Mouse (Mus musculus): ENCODE measurements around the gene Prune1. TPM values are rescaled to one million over a fixed set of nuclear protein-coding genes. Genes with fewer than 3 reads are reported as not detected.
A peak's percentile ranks its signal among the peaks of the same experiment; 100 is the strongest.
"Not testable (repeated sequence)": the region's sequence is repeated elsewhere in the genome, so short reads cannot be mapped to it uniquely, and the experiment has no call there.

Prune1 gene
- total and polyA plus RNA-seq, 3 experiments, result 28.5 to 51.8 TPM; not detected in 1

GRCm38 (mm10) chr3:95216655-95217254 is 65.1 kb downstream of the Prune1 start:
- Histone ChIP-seq H3K27ac (ENCODE audit: control insufficient read depth, low read depth, low read length) (peak overlapping the region; percentile 65), H3K4me3 (ENCODE audit: control insufficient read depth in 1 of 2, insufficient read depth in 1 of 2, low read depth in 2 of 2, low read length in 2 of 2) (peak overlapping the region; percentile 41 to 74), H3K9me3 (replicated peaks; ENCODE audit: insufficient read depth, low read length) (no peaks in the 10 kb centered on the region), H3K27me3 (ENCODE audit: control insufficient read depth in 1 of 2, insufficient read depth in 2 of 2, low read length in 2 of 2) (no peaks in the 10 kb centered on the region), H3K4me1 (ENCODE audit: control insufficient read depth in 1 of 2, insufficient read depth in 2 of 2, low read length in 2 of 2) (peaks cover 8 to 14% of the 10 kb centered on the region in 2 experiments), H3K79me2 (ENCODE audit: control insufficient read depth, insufficient read depth, low read length, poor library complexity) (peaks cover 25% of the 10 kb centered on the region), H3K9ac (ENCODE audit: control insufficient read depth, low read depth, low read length, poor library complexity, severe bottlenecking) (peak overlapping the region; percentile 82), H3K36me3 (ENCODE audit: control insufficient read depth in 1 of 2, insufficient read depth in 2 of 2, low read length in 2 of 2) (peaks cover 6 to 25% of the 10 kb centered on the region in 2 experiments)
- peak; percentile 55 for DNase-seq (ENCODE audit: low read depth, low spot score)
- TF ChIP-seq JUND (IDR thresholded peaks at IDR 0.05; ENCODE audit: low read depth, low read length) (no peak), USF1 (IDR thresholded peaks at IDR 0.05; ENCODE audit: low read depth, low read length) (no peak), SIN3A (IDR thresholded peaks at IDR 0.05; ENCODE audit: low read length) (no peak), EP300 (IDR thresholded peaks at IDR 0.05; ENCODE audit: low read depth in 1 of 2, low read length in 2 of 2) (no peak), CHD1 (IDR thresholded peaks at IDR 0.05; ENCODE audit: low read depth, low read length) (no peak), MYC (IDR thresholded peaks at IDR 0.05; ENCODE audit: low read depth, low read length) (no peak)

- Histone ChIP-seq H3K9me3 (replicated peaks; ENCODE audit: insufficient read depth, low read length) (no peaks in the 10 kb centered on the region), H3K27ac (ENCODE audit: control insufficient read depth, low read depth, low read length) (no peak overlapping the region), H3K79me2 (ENCODE audit: control insufficient read depth, insufficient read depth, low read length, poor library complexity) (peaks cover 32% of the 10 kb centered on the region), H3K4me3 (ENCODE audit: control insufficient read depth in 1 of 2, insufficient read depth in 1 of 2, low read depth in 2 of 2, low read length in 2 of 2) (no peak overlapping the region), H3K27me3 (ENCODE audit: control insufficient read depth in 1 of 2, insufficient read depth in 2 of 2, low read length in 2 of 2) (no peaks in the 10 kb centered on the region), H3K9ac (ENCODE audit: control insufficient read depth, low read depth, low read length, poor library complexity, severe bottlenecking) (no peak overlapping the region), H3K36me3 (ENCODE audit: control insufficient read depth in 1 of 2, insufficient read depth in 2 of 2, low read length in 2 of 2) (peaks cover 20 to 23% of the 10 kb centered on the region in 2 experiments), H3K4me1 (ENCODE audit: control insufficient read depth in 1 of 2, insufficient read depth in 2 of 2, low read length in 2 of 2) (peaks cover 3 to 12% of the 10 kb centered on the region in 2 experiments; a peak in 3 of 4 replicates)
- no peak for DNase-seq (ENCODE audit: low read depth, low spot score)
- TF ChIP-seq NELFE (IDR thresholded peaks at IDR 0.05; ENCODE audit: low read depth, low read length) (no peak), POLR2AphosphoS2 (IDR thresholded peaks at IDR 0.05; ENCODE audit: low read length) (no peak), RCOR1 (IDR thresholded peaks at IDR 0.05; ENCODE audit: low read depth, low read length) (no peak), JUND (IDR thresholded peaks at IDR 0.05; ENCODE audit: low read depth, low read length) (no peak), UBTF (IDR thresholded peaks at IDR 0.05; ENCODE audit: borderline replicate concordance, insufficient read depth, low read depth, low read length) (no peak), TBP (IDR thresholded peaks at IDR 0.05; ENCODE audit: low read depth, low read length) (no peak)
Observed at GRCm38 (mm10) chr3:95213609-95213975, 68.3 kb downstream of the Prune1 start.

GRCm38 (mm10) chr3:95212889-95213608 is 68.8 kb downstream of the Prune1 start:
- H3K27ac ChIP-seq (ENCODE audit: control insufficient read depth, low read depth, low read length); H3K4me3 ChIP-seq (ENCODE audit: control insufficient read depth in 1 of 2, insufficient read depth in 1 of 2, low read depth in 2 of 2, low read length in 2 of 2); H3K9ac ChIP-seq (ENCODE audit: control insufficient read depth, low read depth, low read length, poor library complexity, severe bottlenecking); H3K9me3 ChIP-seq (replicated peaks; ENCODE audit: insufficient read depth, low read length); H3K4me1 ChIP-seq (ENCODE audit: control insufficient read depth in 1 of 2, insufficient read depth in 2 of 2, low read length in 2 of 2); H3K27me3 ChIP-seq (ENCODE audit: control insufficient read depth in 1 of 2, insufficient read depth in 2 of 2, low read length in 2 of 2): not testable (repeated sequence)
- TF ChIP-seq CTCF (IDR thresholded peaks at IDR 0.05 in 2 of 3, conservative IDR thresholded peaks at IDR 0.05 in 1 of 3; ENCODE audit: control insufficient read depth in 1 of 3, insufficient read depth in 1 of 3, low read depth in 2 of 3, low read length in 3 of 3, poor library complexity in 1 of 3, severe bottlenecking in 1 of 3), result peak in 1 of 3 experiments; percentile 29; a peak in 2 of 6 replicates
- DNase-seq (ENCODE audit: low read depth, low spot score), result peak; percentile 58
- Histone ChIP-seq H3K79me2 (ENCODE audit: control insufficient read depth, insufficient read depth, low read length, poor library complexity) (peaks cover 34% of the 10 kb centered on the region), H3K36me3 (ENCODE audit: control insufficient read depth in 1 of 2, insufficient read depth in 2 of 2, low read length in 2 of 2) (peaks cover 17 to 28% of the 10 kb centered on the region in 2 experiments)
